Mouse (Mus musculus): ENCODE measurements around the gene Cd7. TPM values are rescaled to one million over a fixed set of nuclear protein-coding genes. Genes with fewer than 3 reads are reported as not detected.
A peak's percentile ranks its signal among the peaks of the same experiment; 100 is the strongest.

Cd7 gene
- total and polyA plus RNA-seq, 3 experiments = 0.33 to 0.58 TPM; not detected in 1

DNA sequence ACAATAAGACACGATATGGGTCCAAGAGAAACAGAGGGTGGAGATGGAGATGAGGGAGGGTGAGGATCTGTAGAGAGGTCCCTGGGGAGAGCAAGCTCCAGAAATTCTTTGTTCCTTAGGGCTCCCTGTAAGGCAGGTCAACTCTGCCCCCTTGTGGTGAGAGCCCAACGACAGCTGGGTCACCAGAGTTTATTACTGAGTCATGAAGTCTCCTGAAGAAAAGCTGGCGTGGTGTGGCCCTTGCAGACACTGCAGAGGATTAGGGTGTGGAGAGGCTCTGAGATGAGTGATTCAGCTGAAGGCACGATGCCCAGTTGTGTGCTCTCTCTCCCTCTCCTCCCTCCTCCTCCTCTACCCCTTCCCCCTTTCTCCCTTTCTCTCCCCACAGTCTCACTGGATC is 2.0 kb upstream of the Cd7 start:
- H3K9me3 ChIP-seq (replicated peaks; ENCODE audit: insufficient read depth, low read length) = no peaks in the 10 kb centered on the region
- DNase-seq (ENCODE audit: low read depth, low spot score) = peak; percentile 92
- H3K36me3 ChIP-seq (ENCODE audit: control insufficient read depth in 1 of 2, insufficient read depth in 2 of 2, low read length in 2 of 2) = peaks cover 0 to 5% of the 10 kb centered on the region in 2 experiments; a peak in 1 of 4 replicates
- TF ChIP-seq ZC3H11A (IDR thresholded peaks at IDR 0.05; ENCODE audit: low read depth, low read length) = peak; percentile 94
- TF ChIP-seq NRF1 (IDR thresholded peaks at IDR 0.05; ENCODE audit: insufficient read depth, low read depth, low read length, poor library complexity, severe bottlenecking) = no peak
- peak; percentile 96 for TF ChIP-seq SMC3 (IDR thresholded peaks at IDR 0.05; ENCODE audit: low read depth, low read length)
- TF ChIP-seq SIN3A (IDR thresholded peaks at IDR 0.05; ENCODE audit: low read length) = peak; percentile 55; the same call in 1 of the 2 replicates
- TF ChIP-seq KAT2A (conservative IDR thresholded peaks at IDR 0.05; ENCODE audit: low read depth, low read length) = no peak
- TF ChIP-seq MYC (IDR thresholded peaks at IDR 0.05; ENCODE audit: low read depth, low read length) = peak; percentile 28; the same call in 1 of the 2 replicates
- TF ChIP-seq MAFK (IDR thresholded peaks at IDR 0.05; ENCODE audit: borderline replicate concordance, low read depth, low read length) = no peak
- no peak for TF ChIP-seq ZKSCAN1 (IDR thresholded peaks at IDR 0.05; ENCODE audit: low read depth, low read length)
- no peak for TF ChIP-seq MEF2A (IDR thresholded peaks at IDR 0.05; ENCODE audit: extremely low read depth, insufficient replicate concordance, low read depth, low read length, poor library complexity, severe bottlenecking)
- TF ChIP-seq TBP (IDR thresholded peaks at IDR 0.05; ENCODE audit: low read depth, low read length) = 0 out of 2 replicates have a peak, but pooled peaks have one; percentile 23
- no peak for TF ChIP-seq EP300 (IDR thresholded peaks at IDR 0.05; ENCODE audit: low read depth in 1 of 2, low read length in 2 of 2)
- peak; percentile 44; the same call in 1 of the 2 replicates for TF ChIP-seq BHLHE40 (IDR thresholded peaks at IDR 0.05; ENCODE audit: borderline replicate concordance, low read depth, low read length)
- no peak for TF ChIP-seq CHD1 (IDR thresholded peaks at IDR 0.05; ENCODE audit: low read depth, low read length)
- TF ChIP-seq POLR2AphosphoS2 (IDR thresholded peaks at IDR 0.05; ENCODE audit: low read length) = no peak
- no peak for TF ChIP-seq ZMIZ1 (IDR thresholded peaks at IDR 0.05; ENCODE audit: low read depth, low read length)
- 0 out of 2 replicates have a peak, but pooled peaks have one; percentile 1 for TF ChIP-seq GATA1 (IDR thresholded peaks at IDR 0.05; ENCODE audit: low read depth, low read length)
- no peak; the same call in none of the 2 replicates for TF ChIP-seq RAD21 (IDR thresholded peaks at IDR 0.05; ENCODE audit: low read depth, low read length)
- peak in 2 of 3 experiments; percentile 89 to 95 for TF ChIP-seq CTCF (IDR thresholded peaks at IDR 0.05 in 2 of 3, conservative IDR thresholded peaks at IDR 0.05 in 1 of 3; ENCODE audit: control insufficient read depth in 1 of 3, insufficient read depth in 1 of 3, low read depth in 2 of 3, low read length in 3 of 3, poor library complexity in 1 of 3, severe bottlenecking in 1 of 3)
- no peaks in the 10 kb centered on the region for H3K79me2 ChIP-seq (ENCODE audit: control insufficient read depth, insufficient read depth, low read length, poor library complexity)
- H3K4me3 ChIP-seq (ENCODE audit: control insufficient read depth in 1 of 2, insufficient read depth in 1 of 2, low read depth in 2 of 2, low read length in 2 of 2) = no peak overlapping the region
- H3K4me1 ChIP-seq (ENCODE audit: control insufficient read depth in 1 of 2, insufficient read depth in 2 of 2, low read length in 2 of 2) = peaks cover 8 to 14% of the 10 kb centered on the region in 2 experiments
- H3K9ac ChIP-seq (ENCODE audit: control insufficient read depth, low read depth, low read length, poor library complexity, severe bottlenecking) = no peak overlapping the region
- no peak overlapping the region for H3K27ac ChIP-seq (ENCODE audit: control insufficient read depth, low read depth, low read length)
- H3K27me3 ChIP-seq (ENCODE audit: control insufficient read depth in 1 of 2, insufficient read depth in 2 of 2, low read length in 2 of 2) = peaks cover 0 to 6% of the 10 kb centered on the region in 2 experiments; a peak in 2 of 4 replicates

Measured in MEL (cell line).